Comparison of ENCODE assay signal across 21 mouse cellular contexts in the genomic region with DNA sequence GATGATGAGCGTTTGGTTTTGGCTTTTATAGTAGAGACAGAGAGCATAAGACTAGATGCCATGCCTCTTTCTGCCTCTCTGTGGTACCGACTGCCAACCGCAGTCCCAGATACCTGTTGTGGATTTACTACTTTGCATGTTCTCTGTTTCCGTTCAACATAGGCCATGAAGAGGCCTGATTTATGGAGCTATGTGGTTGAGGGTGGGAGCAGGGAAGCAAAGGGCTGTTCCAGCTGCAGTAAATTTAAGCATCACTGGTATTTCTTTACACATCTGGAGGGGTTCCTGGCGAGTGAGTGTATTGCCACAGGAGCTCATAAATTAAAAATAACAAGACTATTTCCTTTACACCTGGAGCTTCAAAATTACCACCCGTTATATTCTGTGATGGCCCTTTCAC.
A peak's percentile ranks its signal among the peaks of the same experiment; 100 is the strongest.
DNase-seq lines count a peak whose midpoint lies in the region; ATAC-seq and TF ChIP-seq lines count a peak whose summit lies in the region.
"Had no signal": no experiment of that assay in that cellular context is flagged by ENCODE, and none has a peak within 500 bp of the region (broad histone marks: within the 10 kb centered on the region; RNA-seq: fewer than 3 reads in every experiment).

No protein-coding gene starts in this region.

- no peak overlapping the region for H3K27ac ChIP-seq in kidney, postnatal 0 days
- peak overlapping the region; percentile 72; the same call in 1 of the 2 replicates for H3K27ac ChIP-seq in limb, embryonic 11.5 days (replicated peaks; ENCODE audit: low read depth, low read length)
- no peak overlapping the region for H3K27ac ChIP-seq in midbrain, embryonic 14.5 days (replicated peaks; ENCODE audit: low read depth, low read length)
- H3K27ac ChIP-seq: embryonic facial prominence, embryonic 13.5 days; forebrain, embryonic 12.5 days; gastrocnemius, adult 2 months; heart, embryonic 13.5 days had no signal

- H3K9me3 ChIP-seq in kidney, postnatal 0 days (replicated peaks; ENCODE audit: low read length) = no peaks in the 10 kb centered on the region
- 0 out of 2 replicates have a peak, but pooled peaks cover 2% of the 10 kb centered on the region for H3K9me3 ChIP-seq in limb, embryonic 11.5 days (ENCODE audit: control insufficient read depth, low read length)
- H3K9me3 ChIP-seq in midbrain, embryonic 14.5 days (ENCODE audit: control insufficient read depth, low read length) = no peaks in the 10 kb centered on the region
- H3K9me3 ChIP-seq: embryonic facial prominence, embryonic 13.5 days; forebrain, embryonic 12.5 days; heart, embryonic 13.5 days had no signal

- peak; percentile 44 for DNase-seq in embryo, embryonic 11.5 days (ENCODE audit: low read depth, low spot score)
- no peak for DNase-seq in embryo, embryonic 10.5 days (ENCODE audit: low spot score)
- DNase-seq in kidney, postnatal 0 days (ENCODE audit: low spot score) = peak; percentile 38
- DNase-seq in kidney, adult 9 months = no peak
- DNase-seq in limb, embryonic 11.5 days (ENCODE audit: low spot score) = peak; percentile 66
- DNase-seq in mesoderm, embryonic 11.5 days (ENCODE audit: low read depth, low spot score) = peak; percentile 63
- no peak for DNase-seq in lung, adult 18-20 months
- DNase-seq in midbrain, embryonic 14.5 days = no peak
- DNase-seq: adrenal gland, postnatal 10 days; cerebellum, adult 11-12 months; cerebellum, adult 9-11 months; cerebellum, postnatal 36 days; gastrocnemius, adult 2 months; gastrocnemius, postnatal 25 days; heart, adult 11 months; heart, postnatal 36 days had no signal

- H3K27me3 ChIP-seq in kidney, postnatal 0 days (ENCODE audit: insufficient read depth, low read length) = no peaks in the 10 kb centered on the region
- no peaks in the 10 kb centered on the region for H3K27me3 ChIP-seq in limb, embryonic 11.5 days (ENCODE audit: control insufficient read depth, insufficient read depth, low read length)
- no peaks in the 10 kb centered on the region for H3K27me3 ChIP-seq in midbrain, embryonic 14.5 days (ENCODE audit: control insufficient read depth, insufficient read depth, low read length)
- H3K27me3 ChIP-seq: embryonic facial prominence, embryonic 13.5 days; forebrain, embryonic 12.5 days; heart, embryonic 13.5 days had no signal

- TF ChIP-seq CTCF in kidney, postnatal 0 days (IDR thresholded peaks at IDR 0.05; ENCODE audit: low read depth) = no peak

- no peak overlapping the region for H3K4me2 ChIP-seq in kidney, postnatal 0 days (ENCODE audit: low read length)
- no peak overlapping the region for H3K4me2 ChIP-seq in limb, embryonic 11.5 days (ENCODE audit: low read depth, severe bottlenecking)
- no peak overlapping the region for H3K4me2 ChIP-seq in midbrain, embryonic 14.5 days (ENCODE audit: low read length)
- H3K4me2 ChIP-seq: embryonic facial prominence, embryonic 13.5 days; forebrain, embryonic 12.5 days; heart, embryonic 13.5 days had no signal

- WGBS in kidney, postnatal 0 days = 33% methylated on average over 6 of the region's 6 CpGs
- WGBS in limb, embryonic 11.5 days = 20% methylated on average over 6 of the region's 6 CpGs
- 91% methylated on average over 6 of the region's 6 CpGs for WGBS in midbrain, embryonic 14.5 days

- peaks cover 6% of the 10 kb centered on the region; the same call in 1 of the 2 replicates for H3K4me1 ChIP-seq in kidney, postnatal 0 days (replicated peaks; ENCODE audit: insufficient read depth, low read length)
- H3K4me1 ChIP-seq in limb, embryonic 11.5 days (ENCODE audit: control insufficient read depth, insufficient read depth, low read length) = peaks cover 27% of the 10 kb centered on the region
- no peaks in the 10 kb centered on the region for H3K4me1 ChIP-seq in midbrain, embryonic 14.5 days (ENCODE audit: control insufficient read depth, insufficient read depth, low read length)
- H3K4me1 ChIP-seq: forebrain, embryonic 12.5 days had no signal

- H3K4me3 ChIP-seq in kidney, postnatal 0 days (replicated peaks; ENCODE audit: low read depth, low read length) = no peak overlapping the region
- no peak overlapping the region for H3K4me3 ChIP-seq in limb, embryonic 11.5 days (ENCODE audit: low read depth, low read length)
- H3K4me3 ChIP-seq in midbrain, embryonic 14.5 days (replicated peaks; ENCODE audit: low read depth, low read length) = no peak overlapping the region
- H3K4me3 ChIP-seq: embryonic facial prominence, embryonic 13.5 days; forebrain, embryonic 12.5 days; gastrocnemius, adult 2 months; heart, embryonic 13.5 days had no signal

- H3K9ac ChIP-seq in kidney, postnatal 0 days (ENCODE audit: low read depth, low read length) = no peak overlapping the region
- H3K9ac ChIP-seq in limb, embryonic 11.5 days (ENCODE audit: low read length) = no peak overlapping the region
- no peak overlapping the region for H3K9ac ChIP-seq in midbrain, embryonic 14.5 days (replicated peaks; ENCODE audit: low read length)
- H3K9ac ChIP-seq: embryonic facial prominence, embryonic 13.5 days; forebrain, embryonic 12.5 days; heart, embryonic 13.5 days had no signal

- no peak for ATAC-seq in kidney, postnatal 0 days (replicated peaks; ENCODE audit: low FRiP score, low read depth)
- ATAC-seq in limb, embryonic 11.5 days (ENCODE audit: insufficient number of reproducible peaks, low FRiP score, low TSS enrichment, low read depth) = peak; percentile 76
- ATAC-seq in midbrain, embryonic 14.5 days (ENCODE audit: low FRiP score, low TSS enrichment) = no peak
- ATAC-seq: forebrain, embryonic 16.5 days; hindbrain, embryonic 16.5 days had no signal

- no peaks in the 10 kb centered on the region for H3K36me3 ChIP-seq in kidney, postnatal 0 days (ENCODE audit: insufficient read depth, low read length)
- no peaks in the 10 kb centered on the region for H3K36me3 ChIP-seq in limb, embryonic 11.5 days (ENCODE audit: control insufficient read depth, insufficient read depth, low read length)
- no peaks in the 10 kb centered on the region for H3K36me3 ChIP-seq in midbrain, embryonic 14.5 days (ENCODE audit: control insufficient read depth, insufficient read depth, low read length)
- H3K36me3 ChIP-seq: forebrain, embryonic 12.5 days had no signal

Comparison
In these comparisons a context has a peak if more than half of its experiments do, and no peak if none do; other contexts are left out.
1. DNase-seq: peak in embryo, embryonic 11.5 days (single experiment), kidney, postnatal 0 days (single experiment), limb, embryonic 11.5 days (single experiment) and mesoderm, embryonic 11.5 days (single experiment); none in embryo, embryonic 10.5 days (single experiment), kidney, adult 9 months (single experiment), lung, adult 18-20 months (0 of 2) and midbrain, embryonic 14.5 days (single experiment).